Mouse (Mus musculus) gonadal fat pad, adult 2 months (tissue): Measurements from ENCODE around the gene Grid1. TPM values are rescaled to one million over a fixed set of nuclear protein-coding genes. Genes with fewer than 3 reads are reported as not detected.

Experiments
- DNase-seq: peaks from one replicate; pipeline ENCODE4 v3.0.0-alpha.2; 2012; ENCODE audit warnings: low read depth
- polyA plus RNA-seq: library from polyadenylated mRNA; depleted of rRNA; stranded (reverse); fragments of >200 nt; gene quantifications from 2 replicates; pipeline ENCODE4 v1.2.3, GENCODE M21; 2012; rRNA removed

Grid1 gene
- polyA plus RNA-seq, result 1.6 TPM in 2 replicates

- DNase-seq, result no peak
Observed at GRCm38 (mm10) chr14:34819919-34820652, at the start of gene Grid1. TSS of gene Grid1 (plus strand) at chr14:34820108.

GRCm38 (mm10) chr14:34770467-34770866, 49.4 kb upstream of the Grid1 start:
- DNase-seq, result no peak

- DNase-seq, result no peak
Observed at GRCm38 (mm10) chr14:34771601-34772000, 48.3 kb upstream of the Grid1 start.

GRCm38 (mm10) chr14:34772132-34772531, 47.8 kb upstream of the Grid1 start:
- no peak for DNase-seq

GRCm38 (mm10) chr14:34773681-34774080, 46.2 kb upstream of the Grid1 start:
- DNase-seq, result no peak

- no peak for DNase-seq
Observed at GRCm38 (mm10) chr14:34774231-34774630, 45.7 kb upstream of the Grid1 start.

- DNase-seq, result no peak
Observed at GRCm38 (mm10) chr14:34776719-34777385, 43.1 kb upstream of the Grid1 start.

GRCm38 (mm10) chr14:34777810-34778209, 42.1 kb upstream of the Grid1 start:
- no peak for DNase-seq

- no peak for DNase-seq
Observed at GRCm38 (mm10) chr14:34778760-34779159, 41.1 kb upstream of the Grid1 start.

GRCm38 (mm10) chr14:34793406-34794037, 26.4 kb upstream of the Grid1 start:
- DNase-seq, result no peak

- no peak for DNase-seq
Observed at GRCm38 (mm10) chr14:34810763-34811489, 9.0 kb upstream of the Grid1 start.

- DNase-seq, result no peak
Observed at GRCm38 (mm10) chr14:34811490-34811808, 8.5 kb upstream of the Grid1 start.

GRCm38 (mm10) chr14:34816301-34816700, 3.6 kb upstream of the Grid1 start:
- no peak for DNase-seq

GRCm38 (mm10) chr14:34818387-34818980, 1.4 kb upstream of the Grid1 start:
- DNase-seq, result no peak

- DNase-seq, result no peak
Observed at GRCm38 (mm10) chr14:34819121-34819918, 588 bp upstream of the Grid1 start.

- DNase-seq, result no peak
Observed at GRCm38 (mm10) chr14:34820653-34821005, 721 bp downstream of the Grid1 start.

- DNase-seq, result no peak
Observed at GRCm38 (mm10) chr14:34821131-34821790, 1.4 kb downstream of the Grid1 start.

- DNase-seq, result no peak
Observed at GRCm38 (mm10) chr14:34823136-34823535, 3.2 kb downstream of the Grid1 start.

GRCm38 (mm10) chr14:34824186-34824585, 4.3 kb downstream of the Grid1 start:
- DNase-seq, result no peak

GRCm38 (mm10) chr14:34825902-34826301, 6.0 kb downstream of the Grid1 start:
- DNase-seq, result no peak

- no peak for DNase-seq
Observed at GRCm38 (mm10) chr14:34829831-34830230, 9.9 kb downstream of the Grid1 start.
